Mouse (Mus musculus): Measurements from ENCODE around the gene B430305J03Rik.
A peak's percentile ranks its signal among the peaks of the same experiment; 100 is the strongest.

Gene B430305J03Rik

DNA sequence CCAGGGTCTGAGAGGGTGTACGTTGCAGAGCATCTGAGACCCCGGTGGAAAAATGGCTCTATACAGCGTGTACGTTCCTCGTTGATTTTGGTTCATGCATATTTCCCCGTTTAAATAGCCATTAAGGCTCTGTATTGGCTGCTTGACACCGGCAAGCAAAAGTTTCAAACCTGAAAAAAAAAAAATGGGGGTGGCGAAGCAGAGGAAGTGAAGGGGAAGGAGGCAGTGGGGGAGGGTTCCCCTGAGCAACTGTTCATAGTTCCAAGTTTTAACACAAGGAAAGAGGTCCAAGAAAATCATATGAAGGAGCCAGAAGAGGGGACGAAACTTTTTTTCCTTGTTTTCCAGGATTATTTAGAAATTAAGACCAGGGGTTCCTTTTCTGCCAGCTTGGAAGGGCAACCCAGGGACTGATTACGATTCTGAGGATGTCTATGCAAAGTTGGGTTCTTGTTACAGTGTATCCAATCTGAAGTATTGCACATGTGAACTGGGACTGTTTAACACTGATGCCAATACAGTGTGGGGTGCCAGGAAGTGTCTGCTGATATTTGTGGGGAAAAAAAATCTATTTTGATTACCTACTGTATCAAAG is at the start of gene B430305J03Rik:
TSS of gene B430305J03Rik (minus strand) at position 173 of the 595 bp plus-strand sequence.
- DNase-seq (ENCODE audit: low spot score) = peak; percentile 71

DNA sequence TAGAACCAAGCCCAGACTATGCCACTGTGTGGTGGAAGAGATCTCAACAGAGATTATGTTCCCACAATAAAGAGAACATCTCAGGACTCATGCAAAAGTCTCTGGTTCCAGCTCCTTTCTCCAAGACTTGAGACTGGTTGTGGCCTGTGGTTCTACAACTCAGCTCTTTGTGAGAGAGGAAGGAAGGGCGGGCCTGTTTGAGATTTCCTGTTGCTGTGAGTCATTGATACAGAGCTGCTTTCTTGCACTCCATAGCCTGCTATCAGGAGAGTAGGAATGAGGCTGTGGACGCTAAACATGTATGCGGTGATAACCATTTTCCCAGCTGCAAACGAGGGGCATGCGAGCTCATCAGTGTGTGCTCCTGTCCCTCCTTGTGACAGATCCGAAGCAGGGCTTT is 43.9 kb upstream of the B430305J03Rik start:
- no peak for DNase-seq (ENCODE audit: low spot score)

DNA sequence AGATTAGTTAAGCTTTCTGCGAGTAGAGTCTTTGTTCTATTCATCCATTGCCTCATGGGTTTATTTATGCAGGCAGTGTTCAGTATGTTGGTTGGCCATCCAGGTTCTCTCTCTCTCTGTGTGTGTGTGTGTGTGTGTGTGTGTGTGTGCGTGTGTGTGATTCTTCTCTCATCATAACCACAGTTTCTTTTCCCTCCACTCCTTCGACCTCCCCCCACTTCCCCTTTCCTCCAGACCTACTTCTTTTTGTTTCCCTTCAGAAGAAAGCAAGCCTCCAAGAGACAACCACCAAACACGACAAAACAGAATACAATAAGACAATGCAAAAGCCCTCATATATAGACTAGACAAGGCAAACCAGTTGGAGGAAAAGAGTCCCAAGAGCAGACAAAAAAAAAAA is 41.2 kb upstream of the B430305J03Rik start:
- DNase-seq (ENCODE audit: low spot score) = no peak

DNA sequence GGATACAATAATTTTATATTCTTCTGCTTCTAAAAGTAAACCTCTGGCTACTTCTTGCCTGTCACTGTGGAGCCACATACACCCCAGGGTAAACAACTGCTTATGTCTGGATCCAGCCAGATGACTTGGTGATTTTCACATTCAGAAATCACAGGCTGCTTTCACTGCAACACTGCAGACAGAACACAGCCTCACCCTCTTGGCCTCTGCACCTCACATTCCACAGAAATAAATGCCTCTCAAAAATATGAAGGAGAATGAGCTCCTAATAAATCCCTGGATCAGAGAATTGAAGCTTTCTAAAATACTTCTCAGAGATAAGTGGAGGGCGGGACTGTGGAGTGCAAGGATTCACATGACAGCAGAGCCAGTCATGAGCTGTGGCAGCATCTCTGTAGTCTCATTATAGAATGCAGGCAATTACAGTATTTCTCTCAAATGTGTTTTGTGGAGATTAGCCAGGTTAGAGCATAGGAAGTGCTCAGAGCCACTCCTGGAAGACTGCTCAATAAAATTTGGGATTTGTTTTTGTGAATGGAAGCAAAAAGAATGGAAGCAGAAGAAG is 35.2 kb upstream of the B430305J03Rik start:
- DNase-seq (ENCODE audit: low spot score) = peak; percentile 27

DNA sequence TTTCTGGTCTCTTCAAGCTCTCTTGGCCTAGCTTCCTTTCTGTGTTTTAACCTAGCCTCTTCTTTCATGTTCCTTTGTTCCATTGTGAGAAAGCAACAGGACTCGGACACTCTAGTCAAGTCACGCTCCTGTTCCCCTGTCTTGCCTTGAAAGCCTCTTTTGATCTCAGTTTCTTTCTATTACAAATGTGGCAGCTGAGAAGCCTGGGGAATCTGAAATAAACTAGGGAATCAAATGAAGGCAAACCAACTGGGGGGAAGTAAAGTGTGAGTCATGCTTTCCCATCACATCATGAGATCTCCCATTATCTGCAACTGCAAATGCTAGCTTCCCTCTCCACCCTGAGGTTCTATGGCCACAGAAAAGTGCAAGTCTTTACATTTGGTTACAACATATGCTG is 31.0 kb upstream of the B430305J03Rik start:
- DNase-seq (ENCODE audit: low spot score) = no peak

DNA sequence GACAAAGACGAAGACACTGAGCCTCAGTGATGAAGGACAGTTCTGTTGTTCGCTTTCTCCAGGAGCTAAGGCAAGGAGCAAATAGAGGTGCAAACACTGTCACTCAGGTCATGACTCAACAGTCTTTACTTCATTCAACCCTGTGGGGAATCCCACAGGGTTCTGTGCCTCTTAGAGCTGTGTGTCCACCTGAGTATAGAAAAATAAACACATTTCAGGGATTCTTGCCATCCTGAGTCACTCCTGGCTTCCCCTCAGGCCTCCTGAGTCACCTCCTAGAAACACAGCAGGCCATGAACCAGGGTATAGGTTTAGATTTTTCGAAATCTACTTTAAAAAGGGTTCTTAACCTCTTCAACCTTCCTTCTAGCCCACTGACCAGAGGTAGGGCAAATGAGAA is 29.6 kb upstream of the B430305J03Rik start:
- DNase-seq (ENCODE audit: low spot score) = no peak

DNA sequence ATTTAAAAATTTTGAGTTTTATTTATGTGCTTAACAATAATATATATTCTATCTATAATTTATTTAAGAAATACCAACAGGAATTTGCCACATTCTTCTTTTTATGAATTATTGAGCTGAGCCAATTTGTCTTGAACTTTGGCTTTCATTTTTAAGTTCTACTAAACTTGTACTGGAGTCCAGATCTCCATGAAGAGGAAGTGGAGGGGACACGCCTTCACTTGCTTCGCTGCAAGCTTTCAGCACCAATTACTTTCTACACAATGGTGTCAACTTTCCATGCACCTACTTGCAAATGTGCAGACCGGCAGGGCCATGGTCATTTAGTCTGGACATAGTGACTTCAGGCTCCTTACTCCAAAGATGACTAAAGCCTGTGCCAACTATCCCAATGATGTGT is 27.8 kb upstream of the B430305J03Rik start:
- DNase-seq (ENCODE audit: low spot score) = no peak

DNA sequence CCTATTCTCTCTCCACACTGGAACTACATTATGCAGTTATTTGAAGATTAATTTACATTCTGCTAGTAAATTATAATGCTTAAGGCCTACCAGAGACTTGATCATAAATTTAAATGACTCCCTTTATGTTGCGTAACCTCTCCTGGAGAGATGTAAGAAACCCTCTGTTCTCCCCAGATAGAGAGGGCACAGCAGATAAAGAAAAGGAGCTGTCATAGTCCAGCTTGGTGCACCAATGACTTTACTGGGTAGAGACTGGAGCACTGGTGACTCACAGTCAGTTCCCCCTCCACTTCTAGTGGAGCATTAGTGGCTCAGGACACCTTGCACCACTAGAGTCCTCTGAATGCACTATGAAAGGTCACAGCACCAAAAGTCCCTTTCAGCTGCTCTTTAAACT is 27.1 kb upstream of the B430305J03Rik start:
- no peak for DNase-seq (ENCODE audit: low spot score)

DNA sequence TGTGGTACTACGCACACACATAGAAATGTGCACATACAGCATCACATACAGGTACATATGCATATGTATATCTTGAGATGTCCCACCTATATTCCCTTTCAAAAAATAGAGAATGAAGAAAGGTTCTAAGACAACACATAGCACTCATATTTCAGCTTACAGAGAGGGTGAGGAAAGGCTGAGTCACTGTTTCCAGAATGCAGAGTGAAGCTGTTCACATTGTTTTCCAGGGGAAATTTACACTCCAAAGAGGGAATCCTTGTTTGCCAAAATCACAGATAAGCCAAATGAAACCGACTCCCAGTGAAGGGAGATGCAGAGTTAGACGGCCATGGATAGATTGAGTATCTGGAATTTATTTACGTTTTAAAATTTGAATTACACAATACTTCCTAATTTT is 25.8 kb upstream of the B430305J03Rik start:
- DNase-seq (ENCODE audit: low spot score) = no peak

DNA sequence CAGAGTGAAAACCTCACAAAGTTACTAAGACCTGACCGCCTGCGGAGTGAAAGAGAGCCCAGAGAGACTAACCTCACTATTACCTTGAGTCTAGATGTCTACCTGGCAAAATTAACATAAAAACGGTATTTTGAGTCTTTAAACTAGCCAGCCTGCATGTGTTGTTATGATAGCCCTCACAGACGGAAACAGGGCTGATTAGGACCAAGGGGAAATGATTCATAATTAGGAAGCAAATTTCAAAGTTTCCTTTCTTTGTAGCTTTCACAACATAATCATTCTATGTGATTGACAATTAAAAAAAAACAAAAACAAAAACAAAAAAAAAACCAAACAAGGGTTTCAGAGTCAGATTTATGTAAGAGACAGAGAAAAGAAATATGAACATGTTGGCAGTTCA is 20.6 kb upstream of the B430305J03Rik start:
- no peak for DNase-seq (ENCODE audit: low spot score)

DNA sequence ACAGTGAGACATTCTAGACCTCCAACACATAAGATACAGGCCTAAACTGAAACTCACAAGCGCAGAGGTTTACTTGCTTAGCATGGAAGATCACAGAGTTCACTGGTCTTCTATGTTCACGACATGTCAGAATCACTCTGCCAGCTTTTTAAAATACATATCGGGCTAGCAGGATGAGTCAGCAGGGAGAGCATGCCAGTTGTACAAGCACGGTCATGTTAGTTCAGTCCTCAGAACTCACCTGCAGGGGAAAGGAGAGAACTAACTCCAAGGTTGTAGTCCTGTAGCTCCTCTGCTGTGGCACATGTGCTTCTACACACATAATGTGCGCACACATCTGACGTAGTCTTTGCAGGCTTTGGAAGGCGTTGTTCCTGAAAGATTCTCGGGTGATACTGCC is 10.2 kb upstream of the B430305J03Rik start:
- no peak for DNase-seq (ENCODE audit: low spot score)

DNA sequence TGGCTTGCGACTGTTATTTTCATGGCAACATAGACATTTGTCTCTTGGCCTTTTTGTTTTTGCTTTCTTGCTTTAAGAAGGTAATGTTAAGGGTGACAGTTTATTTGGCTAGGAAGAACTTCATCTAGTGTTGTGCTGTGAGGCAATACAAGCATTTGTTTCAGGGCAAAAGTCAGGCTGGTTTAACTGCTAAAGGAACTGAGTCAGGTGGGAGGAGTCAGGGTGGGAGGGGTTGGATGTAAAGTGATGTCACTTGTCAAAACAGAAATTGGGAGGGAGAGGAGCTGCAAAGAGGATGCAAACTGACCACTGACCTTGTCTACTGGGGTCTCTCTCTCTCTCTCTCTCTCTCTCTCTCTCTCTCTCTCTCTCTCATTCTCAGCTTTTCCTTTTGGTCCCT is 2.7 kb upstream of the B430305J03Rik start:
- peak; percentile 56 for DNase-seq (ENCODE audit: low spot score)

DNA sequence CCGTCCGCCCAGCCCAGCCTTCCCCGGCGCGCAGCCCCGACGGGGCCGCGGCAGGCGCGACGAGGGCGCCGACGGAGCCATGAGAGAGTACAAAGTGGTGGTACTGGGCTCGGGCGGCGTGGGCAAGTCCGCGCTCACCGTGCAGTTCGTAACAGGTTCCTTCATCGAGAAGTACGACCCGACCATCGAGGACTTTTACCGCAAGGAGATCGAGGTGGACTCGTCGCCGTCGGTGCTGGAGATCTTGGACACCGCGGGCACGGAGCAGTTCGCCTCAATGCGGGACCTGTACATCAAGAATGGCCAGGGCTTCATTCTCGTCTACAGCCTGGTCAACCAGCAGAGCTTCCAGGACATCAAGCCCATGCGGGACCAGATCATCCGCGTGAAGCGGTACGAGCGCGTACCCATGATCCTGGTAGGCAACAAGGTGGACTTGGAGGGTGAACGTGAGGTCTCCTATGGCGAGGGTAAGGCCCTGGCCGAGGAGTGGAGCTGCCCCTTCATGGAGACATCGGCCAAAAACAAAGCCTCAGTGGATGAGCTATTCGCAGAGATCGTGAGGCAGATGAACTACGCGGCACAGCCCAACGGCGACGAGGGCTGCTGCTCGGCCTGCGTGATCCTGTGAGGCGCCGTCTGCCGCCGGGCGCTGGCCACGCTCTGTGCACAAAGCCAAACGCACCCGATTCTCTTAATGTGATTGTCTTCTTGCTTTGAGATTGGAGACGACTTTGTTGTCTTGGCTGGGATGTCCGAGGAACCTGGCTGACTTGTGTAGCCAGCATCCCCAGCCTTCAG is 573 bp downstream of the B430305J03Rik start:
- peak; percentile 65 for DNase-seq (ENCODE audit: low spot score)

DNA sequence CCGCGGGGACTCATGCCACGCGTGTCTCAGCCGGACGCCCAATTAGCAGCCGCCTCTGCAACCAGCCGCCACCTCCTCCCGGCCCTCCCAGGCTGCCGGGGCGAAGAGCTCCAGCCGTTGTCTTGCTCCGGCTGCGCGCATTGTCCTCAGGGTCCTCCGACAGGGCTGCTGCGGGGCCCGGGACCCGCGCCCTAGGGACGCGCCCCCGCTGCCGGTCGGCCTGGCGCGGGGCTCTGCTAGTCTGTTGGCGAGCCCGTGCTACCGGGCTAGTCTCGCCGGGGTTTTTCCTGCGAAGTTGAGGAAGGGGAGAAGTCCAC is 1.1 kb downstream of the B430305J03Rik start:
- DNase-seq (ENCODE audit: low spot score) = no peak

DNA sequence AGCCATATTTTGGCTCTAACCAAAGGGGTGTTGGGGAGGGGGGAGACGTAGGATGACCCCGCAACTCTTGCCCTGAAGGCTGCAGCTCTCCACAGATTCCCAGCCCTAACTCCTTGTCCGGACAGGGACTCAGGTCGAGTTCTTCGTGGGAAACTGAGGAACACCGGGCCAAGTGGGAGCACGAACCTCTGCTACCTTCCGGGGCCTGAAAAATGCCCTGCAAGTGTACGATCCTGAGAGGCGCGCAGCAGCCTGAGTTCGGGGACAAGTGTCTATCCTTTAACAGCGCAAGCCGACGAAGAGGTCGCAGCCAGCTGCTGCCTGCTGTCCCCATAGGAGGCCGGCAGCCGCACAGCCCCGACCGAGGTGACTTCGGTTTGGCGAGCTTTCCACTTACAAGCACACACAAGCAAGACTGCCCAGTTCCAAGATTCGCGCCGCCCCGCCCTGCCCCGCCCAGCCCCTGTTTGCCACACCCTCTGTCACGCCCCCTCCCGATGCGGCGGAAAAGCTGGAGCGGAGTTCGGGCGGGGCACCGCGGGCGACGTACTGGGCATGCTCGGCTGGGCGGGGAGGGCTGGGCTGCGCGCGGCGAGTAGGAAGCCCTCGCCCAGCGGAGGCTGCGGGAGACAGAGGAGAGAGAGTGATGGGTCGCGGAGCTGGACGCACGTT is 1.6 kb downstream of the B430305J03Rik start:
- peak; percentile 96 for DNase-seq (ENCODE audit: low spot score)

DNA sequence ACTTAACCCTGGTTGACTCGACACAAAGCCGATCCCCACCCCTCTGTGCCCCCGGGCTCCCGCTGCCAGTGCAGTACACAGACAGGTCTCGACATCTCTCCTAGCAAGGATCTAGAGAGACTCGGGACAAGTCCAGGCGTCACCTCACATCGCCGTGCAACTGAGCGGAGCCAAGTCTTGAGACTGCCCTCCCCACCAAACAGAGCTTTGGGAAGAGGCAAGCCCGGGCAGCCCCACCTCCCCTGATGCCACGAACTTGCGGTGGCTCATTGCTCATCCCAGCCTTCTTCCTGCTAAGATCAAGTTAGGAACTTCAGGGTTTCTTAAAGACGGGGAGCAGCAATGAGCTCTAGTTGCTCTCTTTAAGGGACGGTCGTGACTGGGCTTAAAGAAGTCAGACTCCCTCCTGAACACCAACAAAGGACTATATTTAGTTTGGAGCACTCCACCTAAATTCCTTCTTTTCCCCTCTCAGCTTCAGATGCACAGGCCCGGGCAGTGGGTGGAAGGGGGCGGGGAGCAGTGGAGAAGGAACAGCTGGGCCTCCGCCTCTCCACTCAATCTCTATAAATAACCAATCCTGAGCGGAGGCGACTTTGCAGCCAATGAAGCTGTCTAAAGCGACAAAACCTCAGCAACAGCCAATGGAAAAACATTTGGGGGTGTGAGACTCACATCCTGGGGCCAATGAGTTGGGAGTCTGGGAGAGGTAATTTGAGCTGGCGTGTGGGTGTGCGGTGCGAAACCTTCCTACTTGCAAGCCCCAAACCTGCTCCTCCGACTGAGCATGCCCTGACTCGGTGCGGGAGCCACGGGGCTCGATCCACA is 2.4 kb downstream of the B430305J03Rik start:
- peak; percentile 99 for DNase-seq (ENCODE audit: low spot score)

DNA sequence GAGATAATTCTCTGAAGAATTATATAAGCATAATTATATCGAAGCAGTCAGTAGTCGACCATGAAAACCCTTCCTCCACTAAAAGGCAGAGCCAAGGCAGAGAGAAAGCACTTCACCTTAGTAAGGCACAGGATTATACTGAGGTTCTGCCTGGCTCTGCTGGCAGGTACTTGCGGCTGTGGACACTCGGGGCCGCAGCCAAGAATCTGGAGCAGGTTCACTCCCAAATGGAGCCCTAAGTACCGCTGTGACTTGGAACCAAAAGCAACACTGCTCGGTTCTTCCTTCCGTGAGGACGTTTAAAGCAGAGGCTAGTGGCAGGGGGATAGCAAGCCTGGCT is 3.0 kb downstream of the B430305J03Rik start:
- DNase-seq (ENCODE audit: low spot score) = no peak

DNA sequence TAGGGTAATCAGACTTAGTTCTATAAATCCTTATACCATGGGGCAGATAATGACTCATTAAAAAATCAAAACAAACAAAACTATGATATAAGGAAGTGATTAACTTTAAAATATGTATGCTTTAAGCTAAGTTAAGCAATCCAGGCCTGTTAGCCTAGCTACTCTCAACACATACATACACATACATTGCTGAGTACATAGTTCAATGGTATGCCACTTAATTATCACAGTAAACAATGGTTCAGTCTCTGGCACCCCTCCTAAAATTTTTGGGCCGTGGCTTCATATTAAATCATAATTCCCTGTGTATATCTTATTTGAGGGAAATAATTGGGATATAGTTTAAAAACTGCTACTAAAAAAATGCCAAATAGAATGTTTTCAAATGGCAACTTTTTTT is 4.4 kb downstream of the B430305J03Rik start, which contains the start of gene Rap2b:
TSS of gene Rap2b (plus strand) at position 301 of the 400 bp plus-strand sequence.
- no peak for DNase-seq (ENCODE audit: low spot score)

DNA sequence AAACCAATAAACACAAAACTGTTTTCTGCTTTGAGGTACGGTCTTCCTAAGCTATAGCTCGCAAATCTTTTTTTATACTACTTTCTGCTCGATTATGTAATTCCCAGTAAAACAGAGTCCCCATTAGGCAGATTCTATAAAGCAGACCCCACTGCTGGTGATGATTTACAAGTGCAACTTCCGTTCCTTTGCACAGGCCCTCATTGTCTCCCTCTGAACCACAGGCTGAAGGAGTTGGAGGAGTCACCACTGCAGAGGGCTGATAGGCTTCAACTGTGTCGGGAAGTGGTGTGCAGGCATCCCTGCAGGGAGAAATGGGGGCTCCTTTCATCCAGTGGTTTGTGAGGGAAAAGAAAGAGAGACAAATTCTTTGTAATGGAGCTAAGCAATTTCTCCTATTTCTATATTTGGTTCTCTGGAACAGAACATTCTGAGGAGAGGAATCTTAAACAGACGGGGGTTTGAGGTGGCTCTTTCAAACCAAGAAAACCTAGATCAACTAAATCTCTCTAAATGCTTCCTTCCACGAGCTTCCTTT is 6.9 kb downstream of the B430305J03Rik start:
- no peak for DNase-seq (ENCODE audit: low spot score)

DNA sequence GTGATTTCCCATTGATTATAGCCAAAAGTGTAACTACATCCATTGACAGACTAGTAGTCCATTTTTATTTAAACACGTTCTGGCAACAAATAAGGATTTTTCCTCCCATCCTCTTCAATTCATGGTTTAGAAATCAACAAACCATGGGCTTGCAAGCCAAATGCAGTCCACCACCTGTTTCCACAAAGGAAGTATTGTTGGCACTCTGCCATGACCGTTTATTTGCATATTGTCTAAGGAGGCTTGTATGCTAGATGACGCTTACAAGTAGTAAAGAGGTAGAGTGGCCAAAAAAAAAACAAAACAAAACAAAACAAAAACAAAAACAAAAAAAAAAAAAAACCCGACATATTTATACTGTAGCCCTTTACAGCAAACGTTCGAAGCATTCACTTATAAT is 7.6 kb downstream of the B430305J03Rik start:
- DNase-seq (ENCODE audit: low spot score) = no peak

DNA sequence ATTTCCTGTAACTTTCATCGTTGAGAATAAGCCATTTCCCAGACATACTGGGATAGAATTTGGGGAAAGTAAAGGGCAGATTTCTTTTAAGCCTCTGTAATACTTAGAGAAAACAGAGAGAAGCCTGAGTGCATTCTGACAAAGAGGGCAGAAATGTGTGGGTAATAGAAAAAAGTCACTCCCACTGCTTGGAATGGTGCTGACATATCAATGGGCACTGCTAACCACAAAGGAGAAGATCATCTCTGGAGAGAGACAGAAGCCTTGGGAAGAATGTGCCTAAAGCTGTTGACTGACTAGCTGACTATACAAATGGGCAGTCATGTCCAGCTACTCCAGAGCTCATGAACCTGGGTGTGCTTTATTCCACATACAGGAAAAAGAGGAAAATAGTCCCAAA is 10.3 kb downstream of the B430305J03Rik start:
- DNase-seq (ENCODE audit: low spot score) = no peak

DNA sequence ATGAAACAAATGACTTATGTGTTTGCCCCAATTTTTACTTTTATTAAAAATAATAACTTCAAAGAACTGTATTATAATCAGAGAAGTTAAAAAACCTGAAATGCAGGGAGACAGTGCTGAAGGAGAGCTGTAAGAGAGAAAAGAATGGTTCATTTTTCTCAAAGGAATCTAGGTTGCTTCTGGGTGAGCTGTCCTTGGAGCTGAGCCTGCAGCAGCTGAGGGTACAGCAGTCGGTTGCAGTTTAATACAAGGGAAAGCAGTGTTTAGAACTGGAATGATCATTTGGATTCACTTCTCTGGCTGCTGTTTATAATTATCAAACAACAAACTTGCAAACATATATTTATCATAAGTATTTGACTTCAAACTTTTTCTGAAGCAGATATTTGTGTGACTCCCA is 16.3 kb downstream of the B430305J03Rik start:
- DNase-seq (ENCODE audit: low spot score) = no peak
